Mouse (Mus musculus): ENCODE data around the gene Ccr7.

- TF ChIP-seq CTCF (IDR thresholded peaks at IDR 0.05; ENCODE audit: low read depth) (no peak), EP300 (IDR thresholded peaks at IDR 0.05; ENCODE audit: low read depth) (no peak)
Observed at GRCm38 (mm10) chr11:99153767-99154753, 817 bp downstream of the Ccr7 start.
